Mouse (Mus musculus): ENCODE data around the gene Phactr4. TPM values are rescaled to one million over a fixed set of nuclear protein-coding genes. Genes with fewer than 3 reads are reported as not detected.

The Phactr4 gene
- polyA plus RNA-seq, 1 experiment from 2014 or later = 24.7 TPM

DNA sequence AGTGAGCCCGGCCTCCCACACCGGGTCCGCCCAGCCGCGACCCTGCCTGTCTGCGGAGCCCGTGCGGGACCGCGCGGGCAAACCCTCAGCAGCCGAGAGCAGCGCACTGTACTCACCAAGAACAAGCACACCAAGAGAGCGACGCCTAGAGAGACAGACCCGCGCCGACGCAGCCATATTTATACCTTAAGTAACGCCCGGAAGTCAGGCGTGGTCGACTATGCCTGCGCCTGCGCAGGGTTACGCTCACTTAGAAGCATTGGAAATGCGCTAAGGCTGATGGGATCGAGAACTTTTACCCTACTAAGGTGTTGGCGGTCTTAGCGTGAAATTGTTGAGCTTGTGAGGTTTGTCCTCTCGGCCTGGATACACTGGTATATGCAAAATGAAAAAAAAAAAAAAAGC is 68.8 kb downstream of the Phactr4 start, which contains the start of gene Rcc1:
Gene Rcc1, minus strand, starts transcription at position 125 of the 405 bp plus-strand sequence.
- H3K4me1 ChIP-seq (ENCODE audit: control insufficient read depth, insufficient read depth, low read length) = no peaks in the 10 kb centered on the region; the same call in 1 of the 2 replicates
- no peaks in the 10 kb centered on the region for H3K9me3 ChIP-seq (ENCODE audit: control insufficient read depth, low read length)
- H3K4me2 ChIP-seq (ENCODE audit: low read depth) = peak within 1 kb of the TSS; percentile 80
- no peaks in the 10 kb centered on the region for H3K27me3 ChIP-seq (ENCODE audit: control insufficient read depth, insufficient read depth, low read length)
- DNase-seq (ENCODE audit: low spot score) (peak; percentile 92), ATAC-seq (ENCODE audit: insufficient read depth, low FRiP score, low TSS enrichment) (peak; percentile 88)
- H3K9ac ChIP-seq (ENCODE audit: low read length) = peak within 1 kb of the TSS; percentile 84
- WGBS = under 1% methylated on average over 31 of the region's 31 CpGs
- peak within 1 kb of the TSS; percentile 79 for H3K4me3 ChIP-seq (ENCODE audit: low read depth, low read length)
- H3K27ac ChIP-seq (ENCODE audit: low read depth, low read length) = peak within 1 kb of the TSS; percentile 87
- H3K36me3 ChIP-seq (ENCODE audit: control insufficient read depth, insufficient read depth, low read length) = peaks cover 3% of the 10 kb centered on the region

DNA sequence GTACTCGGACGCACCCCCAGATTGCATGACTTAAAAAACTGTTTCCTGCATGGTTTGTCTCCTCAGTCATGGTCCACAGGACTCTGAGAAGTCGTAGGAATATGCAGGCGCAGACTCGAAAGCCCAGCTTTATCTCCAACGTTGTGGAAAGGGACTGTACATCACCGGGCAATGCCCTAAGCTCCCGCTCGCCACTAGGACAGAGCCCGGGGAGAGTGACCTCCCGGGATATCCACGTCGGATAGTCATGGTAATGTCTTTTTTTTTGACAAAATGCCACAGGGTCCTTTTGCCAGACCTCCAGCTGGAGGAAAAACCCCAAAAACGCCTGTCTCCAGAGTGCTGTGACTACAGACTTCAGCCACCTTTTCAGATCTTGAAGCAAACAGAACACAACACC is 69.5 kb downstream of the Phactr4 start:
- DNase-seq (ENCODE audit: low spot score) (no peak), ATAC-seq (ENCODE audit: insufficient read depth, low FRiP score, low TSS enrichment) (no peak)
- Histone ChIP-seq H3K27me3 (ENCODE audit: control insufficient read depth, insufficient read depth, low read length) (no peaks in the 10 kb centered on the region), H3K4me3 (ENCODE audit: low read depth, low read length) (peak overlapping the region; percentile 79), H3K4me1 (ENCODE audit: control insufficient read depth, insufficient read depth, low read length) (no peaks in the 10 kb centered on the region; the same call in 1 of the 2 replicates), H3K4me2 (ENCODE audit: low read depth) (peak overlapping the region; percentile 80), H3K9ac (ENCODE audit: low read length) (peak overlapping the region; percentile 84), H3K36me3 (ENCODE audit: control insufficient read depth, insufficient read depth, low read length) (no peaks in the 10 kb centered on the region; the same call in none of the 2 replicates), H3K9me3 (ENCODE audit: control insufficient read depth, low read length) (no peaks in the 10 kb centered on the region), H3K27ac (ENCODE audit: low read depth, low read length) (peak overlapping the region; percentile 87)
- under 1% methylated on average over 14 of the region's 14 CpGs for WGBS

DNA sequence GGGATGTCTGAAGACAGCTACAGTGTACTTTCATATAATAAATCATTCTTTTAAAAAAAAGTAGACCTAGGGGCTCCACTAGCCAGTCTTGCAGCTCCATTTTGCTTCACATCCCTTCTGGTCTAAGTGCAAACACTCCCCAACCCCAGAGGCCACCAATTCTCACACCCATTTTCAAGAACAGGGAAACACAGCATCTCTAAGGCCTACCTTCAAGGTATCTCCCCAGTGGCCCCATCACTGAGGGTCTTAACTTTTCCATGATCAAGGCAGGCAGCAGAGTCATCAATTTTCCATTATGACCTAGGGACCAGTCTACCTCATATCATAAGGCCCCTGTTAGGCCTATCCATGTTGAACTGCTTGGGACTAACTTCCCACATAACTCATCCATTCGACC is 70.9 kb downstream of the Phactr4 start:
- no peaks in the 10 kb centered on the region for H3K27me3 ChIP-seq (ENCODE audit: control insufficient read depth, insufficient read depth, low read length)
- no peak for DNase-seq (ENCODE audit: low spot score)
- ATAC-seq (ENCODE audit: insufficient read depth, low FRiP score, low TSS enrichment) = no peak
- no peaks in the 10 kb centered on the region; the same call in 1 of the 2 replicates for H3K4me1 ChIP-seq (ENCODE audit: control insufficient read depth, insufficient read depth, low read length)
- 27% methylated on average over 1 of the region's 1 CpGs for WGBS
- no peak overlapping the region for H3K27ac ChIP-seq (ENCODE audit: low read depth, low read length)
- H3K9me3 ChIP-seq (ENCODE audit: control insufficient read depth, low read length) = no peaks in the 10 kb centered on the region
- H3K4me3 ChIP-seq (ENCODE audit: low read depth, low read length) = peak overlapping the region; percentile 79; the same call in 1 of the 2 replicates
- no peak overlapping the region for H3K9ac ChIP-seq (ENCODE audit: low read length)
- H3K4me2 ChIP-seq (ENCODE audit: low read depth) = peak overlapping the region; percentile 80; the same call in 1 of the 2 replicates
- H3K36me3 ChIP-seq (ENCODE audit: control insufficient read depth, insufficient read depth, low read length) = no peaks in the 10 kb centered on the region

DNA sequence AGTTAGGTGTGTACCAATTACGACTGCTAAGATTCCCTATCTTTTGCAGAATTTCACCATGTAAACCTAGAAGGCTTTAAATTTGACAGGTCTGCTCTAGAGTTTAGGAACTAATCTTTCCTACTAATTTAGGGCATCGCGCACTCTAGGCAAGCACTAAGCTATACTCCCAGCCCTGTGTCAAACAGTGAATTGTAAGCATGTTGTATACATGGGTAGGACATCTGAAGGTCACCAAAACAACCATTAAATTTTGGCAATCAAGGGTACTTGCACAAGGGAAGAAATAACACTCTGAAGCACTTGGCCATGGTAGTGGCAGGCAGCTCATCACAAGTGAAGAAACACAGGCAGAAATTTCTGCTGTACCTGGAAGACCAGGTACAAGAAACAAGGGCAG is 71.4 kb downstream of the Phactr4 start:
- no peaks in the 10 kb centered on the region for H3K27me3 ChIP-seq (ENCODE audit: control insufficient read depth, insufficient read depth, low read length)
- H3K4me3 ChIP-seq (ENCODE audit: low read depth, low read length) = no peak overlapping the region
- no peak for DNase-seq (ENCODE audit: low spot score)
- H3K4me2 ChIP-seq (ENCODE audit: low read depth) = no peak overlapping the region
- no peaks in the 10 kb centered on the region; the same call in 1 of the 2 replicates for H3K4me1 ChIP-seq (ENCODE audit: control insufficient read depth, insufficient read depth, low read length)
- no peaks in the 10 kb centered on the region for H3K9me3 ChIP-seq (ENCODE audit: control insufficient read depth, low read length)
- no peak for ATAC-seq (ENCODE audit: insufficient read depth, low FRiP score, low TSS enrichment)
- no peak overlapping the region for H3K27ac ChIP-seq (ENCODE audit: low read depth, low read length)
- no peaks in the 10 kb centered on the region for H3K36me3 ChIP-seq (ENCODE audit: control insufficient read depth, insufficient read depth, low read length)
- WGBS = 68% methylated on average over 3 of the region's 3 CpGs
- no peak overlapping the region for H3K9ac ChIP-seq (ENCODE audit: low read length)

DNA sequence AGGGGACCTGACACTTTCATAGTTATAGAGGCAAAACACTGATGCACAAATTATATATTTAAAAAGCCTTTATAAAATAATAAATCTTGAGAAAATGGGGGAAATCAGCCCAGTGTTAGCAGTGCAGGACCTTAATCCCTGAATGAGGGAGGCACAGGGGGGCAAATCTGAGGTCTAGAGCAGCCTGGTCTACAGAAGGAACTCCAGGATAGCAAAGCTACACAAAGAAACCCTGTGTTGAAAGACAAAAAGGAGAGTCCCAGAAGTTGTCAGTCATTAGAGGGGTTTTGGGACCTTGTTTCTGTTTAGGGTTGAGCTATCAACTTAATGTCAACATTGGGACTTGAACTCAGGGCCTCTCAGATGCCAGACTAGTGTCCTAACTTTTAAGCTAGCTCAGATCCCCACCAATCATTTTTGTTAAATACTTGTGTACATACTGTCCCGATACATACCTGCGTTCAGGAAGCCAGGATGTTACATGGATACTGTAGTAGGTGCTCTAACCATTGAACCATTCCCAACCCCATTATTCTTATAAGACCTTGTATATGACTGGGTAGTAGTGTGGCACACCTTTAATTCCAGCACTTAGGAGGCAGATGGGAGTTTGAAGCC is 72.1 kb downstream of the Phactr4 start:
- no peaks in the 10 kb centered on the region for H3K27me3 ChIP-seq (ENCODE audit: control insufficient read depth, insufficient read depth, low read length)
- 35% methylated on average over 2 of the region's 2 CpGs for WGBS
- DNase-seq (ENCODE audit: low spot score) (no peak), ATAC-seq (ENCODE audit: insufficient read depth, low FRiP score, low TSS enrichment) (no peak)
- H3K9me3 ChIP-seq (ENCODE audit: control insufficient read depth, low read length) = no peaks in the 10 kb centered on the region
- H3K27ac ChIP-seq (ENCODE audit: low read depth, low read length) = no peak overlapping the region
- no peaks in the 10 kb centered on the region; the same call in 1 of the 2 replicates for H3K4me1 ChIP-seq (ENCODE audit: control insufficient read depth, insufficient read depth, low read length)
- no peak overlapping the region for H3K9ac ChIP-seq (ENCODE audit: low read length)
- H3K36me3 ChIP-seq (ENCODE audit: control insufficient read depth, insufficient read depth, low read length) = no peaks in the 10 kb centered on the region
- no peak overlapping the region for H3K4me2 ChIP-seq (ENCODE audit: low read depth)
- no peak overlapping the region for H3K4me3 ChIP-seq (ENCODE audit: low read depth, low read length)

DNA sequence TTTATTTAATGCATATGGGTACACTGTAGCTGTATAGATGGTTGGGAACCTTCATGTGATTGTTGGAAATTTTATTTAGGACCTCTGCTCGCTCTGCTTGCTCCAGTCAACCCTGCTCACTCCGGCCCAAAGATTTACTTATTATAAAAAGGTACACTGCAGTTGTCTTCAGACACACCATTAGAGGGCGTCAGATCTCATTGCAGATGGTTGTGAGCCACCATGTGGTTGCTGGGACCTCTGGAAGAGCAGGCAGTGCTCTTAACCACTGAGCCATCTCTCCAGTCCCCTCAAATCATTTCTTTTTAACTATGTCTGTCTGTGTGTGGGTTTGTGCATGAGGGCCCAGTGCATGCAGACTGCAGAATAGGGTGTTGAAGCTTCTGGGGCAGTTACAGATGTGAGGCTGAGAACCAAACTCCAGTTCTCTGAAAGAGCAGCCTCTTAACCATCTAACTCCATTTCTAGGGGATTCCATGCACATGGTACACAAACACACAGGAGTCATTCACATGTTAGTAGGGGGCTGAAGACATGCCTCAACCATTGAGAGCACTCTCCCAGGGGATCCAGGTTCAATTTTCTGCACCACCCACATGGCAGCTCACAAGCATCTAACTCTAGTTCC is 72.7 kb downstream of the Phactr4 start:
- Histone ChIP-seq H3K4me2 (ENCODE audit: low read depth) (no peak overlapping the region), H3K4me3 (ENCODE audit: low read depth, low read length) (no peak overlapping the region), H3K4me1 (ENCODE audit: control insufficient read depth, insufficient read depth, low read length) (peaks cover 2% of the 10 kb centered on the region), H3K36me3 (ENCODE audit: control insufficient read depth, insufficient read depth, low read length) (no peaks in the 10 kb centered on the region), H3K9me3 (ENCODE audit: control insufficient read depth, low read length) (no peaks in the 10 kb centered on the region), H3K27ac (ENCODE audit: low read depth, low read length) (no peak overlapping the region), H3K27me3 (ENCODE audit: control insufficient read depth, insufficient read depth, low read length) (no peaks in the 10 kb centered on the region), H3K9ac (ENCODE audit: low read length) (no peak overlapping the region)
- no peak for DNase-seq (ENCODE audit: low spot score)
- ATAC-seq (ENCODE audit: insufficient read depth, low FRiP score, low TSS enrichment) = no peak
- WGBS = 59% methylated on average over 3 of the region's 3 CpGs

DNA sequence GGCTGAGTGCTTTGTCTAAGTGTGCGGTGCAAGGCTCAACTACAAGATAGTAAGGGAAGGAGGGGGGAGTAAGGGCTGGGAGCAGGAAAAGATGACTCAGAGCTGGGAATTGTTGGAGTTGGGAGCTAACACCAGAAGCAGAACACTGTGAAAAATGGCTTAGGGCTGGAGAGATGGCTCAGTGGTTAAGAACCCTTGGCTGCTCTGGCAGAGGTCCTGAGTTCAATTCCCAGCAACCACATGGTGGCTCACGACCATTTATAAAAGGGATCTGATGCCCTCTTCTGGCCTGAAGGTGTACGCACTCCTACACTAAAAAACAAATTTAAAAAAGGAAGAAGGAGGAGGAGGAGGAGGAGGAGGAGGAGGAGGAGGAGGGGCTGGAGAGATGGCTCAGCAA is 75.6 kb downstream of the Phactr4 start:
- DNase-seq (ENCODE audit: low spot score) = no peak
- Histone ChIP-seq H3K4me3 (ENCODE audit: low read depth, low read length) (no peak overlapping the region), H3K27me3 (ENCODE audit: control insufficient read depth, insufficient read depth, low read length) (no peaks in the 10 kb centered on the region), H3K27ac (ENCODE audit: low read depth, low read length) (no peak overlapping the region), H3K4me1 (ENCODE audit: control insufficient read depth, insufficient read depth, low read length) (peaks cover 12% of the 10 kb centered on the region), H3K4me2 (ENCODE audit: low read depth) (no peak overlapping the region), H3K36me3 (ENCODE audit: control insufficient read depth, insufficient read depth, low read length) (no peaks in the 10 kb centered on the region; the same call in none of the 2 replicates), H3K9ac (ENCODE audit: low read length) (no peak overlapping the region), H3K9me3 (ENCODE audit: control insufficient read depth, low read length) (no peaks in the 10 kb centered on the region)
- 63% methylated on average over 3 of the region's 3 CpGs for WGBS
- ATAC-seq (ENCODE audit: insufficient read depth, low FRiP score, low TSS enrichment) = no peak

DNA sequence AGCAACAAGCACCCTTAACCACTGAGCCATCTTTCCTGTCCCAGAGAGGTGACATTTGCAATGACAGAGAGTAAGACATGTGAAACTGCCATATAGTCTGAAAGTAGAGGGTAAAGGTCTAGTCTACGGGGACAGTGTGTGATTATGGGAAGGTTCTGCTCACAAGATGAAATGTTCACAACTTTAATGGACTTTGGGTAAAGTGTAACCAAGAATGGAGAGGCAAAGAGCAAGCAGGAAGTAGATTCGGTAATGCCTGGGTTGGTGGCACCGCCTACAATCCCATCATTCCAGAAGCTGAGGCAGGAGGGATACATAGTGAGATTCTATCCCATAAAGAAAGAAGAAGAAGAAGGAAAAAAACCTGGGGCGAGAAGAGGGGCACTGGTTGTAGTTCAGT is 76.0 kb downstream of the Phactr4 start:
- WGBS = 82% methylated on average over 4 of the region's 4 CpGs
- Histone ChIP-seq H3K4me2 (ENCODE audit: low read depth) (no peak overlapping the region), H3K27ac (ENCODE audit: low read depth, low read length) (no peak overlapping the region), H3K27me3 (ENCODE audit: control insufficient read depth, insufficient read depth, low read length) (no peaks in the 10 kb centered on the region), H3K9me3 (ENCODE audit: control insufficient read depth, low read length) (no peaks in the 10 kb centered on the region), H3K9ac (ENCODE audit: low read length) (no peak overlapping the region), H3K36me3 (ENCODE audit: control insufficient read depth, insufficient read depth, low read length) (no peaks in the 10 kb centered on the region; the same call in none of the 2 replicates), H3K4me1 (ENCODE audit: control insufficient read depth, insufficient read depth, low read length) (peaks cover 12% of the 10 kb centered on the region), H3K4me3 (ENCODE audit: low read depth, low read length) (no peak overlapping the region)
- ATAC-seq (ENCODE audit: insufficient read depth, low FRiP score, low TSS enrichment) = no peak
- no peak for DNase-seq (ENCODE audit: low spot score)

DNA sequence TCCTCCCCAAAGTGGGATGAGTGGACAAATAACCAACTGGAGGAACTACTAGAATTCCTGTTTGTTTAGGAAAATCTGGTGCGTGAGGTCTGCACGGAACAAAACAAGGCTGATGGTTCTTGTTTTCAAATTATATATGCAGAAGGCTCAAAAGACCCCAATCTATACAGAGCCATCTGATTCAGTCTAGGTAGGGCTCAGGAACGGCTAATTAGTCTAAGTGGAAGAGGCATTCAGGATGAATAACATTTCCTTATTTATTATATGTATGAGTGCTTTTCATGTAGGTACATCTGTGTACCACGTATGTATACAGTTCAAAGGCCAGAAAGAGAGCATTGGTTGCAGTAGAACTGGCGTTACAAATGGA is 76.5 kb downstream of the Phactr4 start:
- Histone ChIP-seq H3K4me2 (ENCODE audit: low read depth) (peak overlapping the region; percentile 95; the same call in 1 of the 2 replicates), H3K9me3 (ENCODE audit: control insufficient read depth, low read length) (no peaks in the 10 kb centered on the region), H3K4me1 (ENCODE audit: control insufficient read depth, insufficient read depth, low read length) (peaks cover 12% of the 10 kb centered on the region), H3K27ac (ENCODE audit: low read depth, low read length) (no peak overlapping the region), H3K4me3 (ENCODE audit: low read depth, low read length) (peak overlapping the region; percentile 87; the same call in 1 of the 2 replicates), H3K9ac (ENCODE audit: low read length) (peak overlapping the region; percentile 88), H3K27me3 (ENCODE audit: control insufficient read depth, insufficient read depth, low read length) (no peaks in the 10 kb centered on the region), H3K36me3 (ENCODE audit: control insufficient read depth, insufficient read depth, low read length) (no peaks in the 10 kb centered on the region; the same call in none of the 2 replicates)
- WGBS = 50% methylated on average over 5 of the region's 5 CpGs
- peak; percentile 39; the same call in 1 of the 2 replicates for ATAC-seq (ENCODE audit: insufficient read depth, low FRiP score, low TSS enrichment)
- no peak for DNase-seq (ENCODE audit: low spot score)

Measured in neural tube, embryonic 11.5 days (tissue).